Mouse (Mus musculus) fat pad, adult 2 months (tissue): ENCODE results near the gene Rpl36al.

ENCODE experiments used
- DNase-seq: peaks from one replicate; pipeline ENCODE4 v3.0.0-alpha.2; 2011; ENCODE audit warnings: low read depth, low spot score; ENCODE audit errors: extremely low read depth

Rpl36al gene

DNA sequence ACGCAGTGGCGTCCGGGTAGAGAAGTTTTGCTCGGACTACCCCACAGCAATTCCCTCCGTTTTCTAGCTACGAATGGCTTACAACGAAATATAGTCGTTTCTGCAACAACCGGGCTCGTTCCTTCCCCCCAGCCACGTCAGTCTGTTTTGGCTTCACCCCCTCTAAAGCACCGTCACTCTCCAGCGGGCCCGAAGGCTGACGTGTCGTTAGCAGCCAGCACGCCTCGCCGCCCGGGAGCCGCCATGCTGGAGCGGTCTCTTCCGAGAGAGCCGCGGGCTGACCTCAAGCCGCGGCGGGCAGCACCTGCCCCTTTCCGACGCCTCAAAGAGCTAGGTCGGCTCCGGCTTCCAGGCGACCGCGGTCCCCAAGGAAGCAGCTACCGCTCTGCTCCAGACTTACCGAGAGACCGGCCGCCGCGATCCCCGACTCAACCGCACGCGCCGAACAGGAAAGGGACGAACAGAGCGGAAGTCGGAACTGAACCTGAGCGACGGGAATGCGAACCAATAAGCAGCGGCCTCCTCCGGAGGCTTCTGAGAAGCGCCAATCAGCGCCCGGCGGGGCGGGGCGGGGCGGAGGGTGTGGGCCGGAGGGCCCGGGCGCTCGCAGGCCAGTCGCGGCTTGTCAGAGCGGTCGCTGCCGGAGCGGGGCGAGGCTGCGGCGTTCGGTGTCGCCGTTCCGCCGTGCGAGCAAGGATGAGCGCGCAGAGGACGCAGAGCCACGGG lies at the start of gene Rpl36al, which contains the start of gene Mgat2:
Gene Rpl36al (minus strand): TSS at position 501 of the 726 bp plus-strand sequence.
Gene Mgat2 (plus strand): TSS at position 575 of the 726 bp plus-strand sequence.
- peak; percentile 61 for DNase-seq

DNA sequence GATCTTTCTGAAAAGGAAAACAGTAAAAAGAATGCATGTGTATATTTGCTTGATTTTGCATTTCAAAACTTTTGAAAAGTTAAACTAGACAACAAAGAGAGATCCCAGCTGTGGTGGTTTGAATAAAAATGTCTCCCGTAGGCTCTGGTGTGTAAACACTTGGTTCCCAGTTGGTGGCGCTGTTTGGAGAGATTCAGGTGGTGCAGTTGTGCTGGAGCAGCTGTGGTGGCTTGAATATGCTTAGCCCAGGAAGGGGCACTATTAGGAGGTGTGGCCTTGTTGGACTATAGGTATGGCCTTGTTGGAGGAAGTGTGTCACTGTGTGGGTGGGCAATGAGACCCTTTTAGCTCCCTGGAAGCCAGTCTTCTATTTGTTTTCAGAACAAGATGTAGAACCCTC lies 45.4 kb upstream of the Rpl36al start:
- DNase-seq, result no peak

DNA sequence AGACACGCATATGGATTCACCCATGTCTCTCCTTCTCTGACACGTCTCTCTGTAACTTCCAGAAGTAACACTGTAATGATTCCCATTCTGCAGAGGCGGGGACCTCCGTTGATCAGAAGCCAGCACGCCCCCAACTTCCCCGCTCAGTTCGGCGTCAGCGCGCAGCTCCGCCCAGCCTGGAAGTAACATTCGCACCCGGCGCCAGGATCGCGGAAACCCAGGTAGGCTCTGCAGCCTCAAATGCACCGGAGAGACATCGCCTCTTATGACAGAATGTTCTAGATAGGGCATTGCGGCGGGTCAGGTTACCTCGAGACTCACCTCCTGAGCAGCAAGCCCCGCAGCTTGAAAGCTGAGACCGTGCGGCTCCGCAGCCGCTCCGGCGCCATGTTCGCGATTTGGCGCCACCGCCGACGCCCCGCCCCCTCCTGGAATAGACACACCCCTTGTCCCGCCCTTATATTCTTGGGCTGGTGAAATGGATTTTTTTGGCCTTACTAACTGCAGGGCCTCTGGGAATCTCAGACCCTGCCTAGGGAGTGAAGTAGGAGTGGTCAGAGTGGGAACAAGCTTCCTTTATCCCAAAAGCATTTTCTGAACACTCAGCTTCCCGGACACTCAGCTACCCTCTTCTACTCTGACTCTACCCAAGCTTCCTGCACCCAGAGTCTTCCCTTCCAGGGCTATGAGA lies 44.0 kb upstream of the Rpl36al start, which contains the start of gene Pole2:
Gene Pole2 (minus strand): TSS at position 420 of the 691 bp plus-strand sequence.
- DNase-seq, result no peak

DNA sequence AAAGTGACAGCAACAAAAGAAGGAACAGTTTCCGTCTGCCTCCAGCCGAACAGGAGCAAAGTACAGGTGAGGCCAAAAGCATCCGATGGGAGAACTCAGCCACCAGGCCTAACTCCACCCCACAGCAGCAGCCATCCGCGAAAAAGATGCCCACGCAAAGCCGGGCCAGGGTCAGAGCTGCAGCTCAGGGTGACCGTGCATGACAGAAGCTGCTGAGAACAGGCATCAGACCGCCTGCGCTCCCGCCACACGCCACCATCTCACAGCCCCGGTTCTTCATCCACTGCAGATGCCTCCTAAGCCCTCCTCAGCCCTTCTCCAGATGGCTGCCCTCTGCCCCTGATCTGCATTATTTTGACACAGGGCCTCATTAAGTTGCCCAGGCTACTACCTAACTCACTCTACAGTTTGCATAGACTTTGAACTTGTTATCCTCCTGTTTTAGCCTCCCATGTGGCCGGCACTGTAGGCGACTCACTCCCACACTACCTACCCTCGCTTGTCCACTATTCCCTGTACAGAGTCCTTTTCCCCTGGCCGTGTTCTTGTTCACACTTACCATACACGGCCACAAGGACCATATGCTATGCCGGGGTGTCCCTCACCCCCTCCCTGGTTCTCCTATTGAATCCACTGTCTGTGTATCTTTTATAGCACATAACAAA lies 36.9 kb upstream of the Rpl36al start:
- DNase-seq, result no peak

DNA sequence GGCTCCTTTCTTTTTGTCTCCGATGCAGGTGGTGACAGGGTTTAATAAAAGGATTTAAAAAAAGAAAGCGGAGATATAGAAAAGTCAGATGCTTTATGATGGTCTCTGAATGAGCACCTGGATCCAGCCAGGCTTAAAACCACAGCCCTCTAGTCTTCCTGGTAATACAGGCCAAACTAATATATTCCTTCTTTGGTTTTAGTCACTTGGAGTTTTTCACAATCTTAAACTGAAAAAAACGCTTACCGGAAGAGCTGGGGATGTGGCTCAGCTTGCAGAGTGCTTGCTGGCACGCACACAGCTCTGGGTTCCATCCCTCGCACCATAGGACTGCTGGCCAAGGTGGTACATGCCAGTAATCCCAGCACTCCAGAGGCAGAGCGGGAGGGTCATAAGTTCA lies 32.7 kb upstream of the Rpl36al start:
- no peak for DNase-seq

DNA sequence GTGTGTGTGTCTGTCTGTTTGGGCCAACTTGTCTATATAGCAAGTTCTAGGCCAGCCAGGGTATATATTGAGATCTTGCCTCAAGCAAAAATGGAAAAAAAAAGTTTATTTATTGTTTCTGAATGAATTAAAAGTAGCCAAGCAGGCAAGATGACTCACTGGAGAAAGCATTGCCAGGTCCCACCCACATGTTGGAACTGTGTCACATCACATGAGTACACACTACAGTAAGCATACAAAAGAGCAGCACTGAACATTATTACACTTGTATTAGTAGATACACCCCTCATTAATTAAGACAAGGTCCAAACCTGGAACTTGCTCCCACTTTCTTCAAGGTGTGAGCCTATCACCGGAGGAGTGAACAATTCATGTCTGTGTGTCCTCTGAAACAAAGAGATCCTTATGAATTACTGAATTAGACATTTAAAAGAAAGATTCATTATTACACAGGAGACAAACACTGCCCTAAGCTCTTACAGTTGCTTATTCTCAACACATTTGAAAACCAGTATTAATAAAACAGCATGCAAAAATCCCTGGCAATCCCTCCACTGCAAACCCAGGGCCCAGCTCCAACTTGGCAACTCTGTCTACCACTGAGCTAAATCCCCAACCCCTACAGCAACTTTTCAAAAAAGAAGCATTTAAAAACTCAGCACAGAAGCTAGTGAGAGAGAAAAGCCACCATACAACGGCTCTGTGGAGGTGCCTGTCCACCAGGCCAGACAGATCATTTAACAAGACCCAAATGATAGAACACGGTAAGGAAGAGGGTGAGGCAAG lies 31.3 kb upstream of the Rpl36al start:
- peak; percentile 87 for DNase-seq

DNA sequence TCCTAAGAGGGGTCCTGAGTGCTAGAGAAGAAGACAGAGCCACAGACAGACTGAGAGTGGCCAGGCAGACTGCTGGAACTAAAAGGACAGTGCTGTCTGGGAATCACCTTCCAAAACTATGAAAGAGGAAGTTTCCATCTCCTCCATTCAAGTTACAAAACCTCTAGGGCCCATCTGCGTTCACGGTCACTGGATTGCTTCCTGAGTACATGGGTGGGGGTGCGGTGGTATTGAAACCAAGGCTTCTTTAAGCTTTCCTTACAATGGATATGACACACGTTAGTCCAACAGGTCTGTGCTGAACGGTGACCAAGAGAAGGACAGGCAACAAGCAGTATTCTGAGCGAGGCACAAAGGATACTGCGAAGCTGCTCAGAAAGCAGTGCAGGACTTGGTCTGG lies 30.5 kb upstream of the Rpl36al start:
- no peak for DNase-seq

DNA sequence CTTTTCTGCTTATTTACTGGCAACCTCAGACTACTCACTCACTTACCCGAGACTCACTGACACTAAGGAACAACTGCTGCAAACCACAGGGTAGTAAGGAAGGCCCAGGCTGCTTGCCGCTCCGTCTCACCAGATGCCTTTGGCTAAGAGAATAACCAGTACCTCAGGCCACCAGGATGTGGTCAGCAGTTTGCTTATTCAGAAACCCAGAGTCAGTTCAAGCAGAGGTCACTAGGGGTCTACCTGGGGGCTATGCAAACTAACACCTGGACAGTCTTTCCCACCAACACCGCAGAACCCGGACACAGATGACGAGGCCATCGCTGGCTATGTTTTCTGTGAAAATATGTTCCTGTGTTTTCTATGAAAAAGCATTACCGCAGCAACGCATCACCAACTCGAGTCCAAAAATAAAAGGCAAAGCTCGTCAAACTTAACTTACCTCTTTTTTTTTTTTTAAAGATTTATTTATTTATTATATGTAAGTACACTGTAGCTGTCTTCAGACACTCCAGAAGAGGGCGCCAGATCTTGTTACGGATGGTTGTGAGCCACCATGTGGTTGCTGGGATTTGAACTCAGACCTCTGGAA lies 29.4 kb upstream of the Rpl36al start:
- DNase-seq, result no peak

DNA sequence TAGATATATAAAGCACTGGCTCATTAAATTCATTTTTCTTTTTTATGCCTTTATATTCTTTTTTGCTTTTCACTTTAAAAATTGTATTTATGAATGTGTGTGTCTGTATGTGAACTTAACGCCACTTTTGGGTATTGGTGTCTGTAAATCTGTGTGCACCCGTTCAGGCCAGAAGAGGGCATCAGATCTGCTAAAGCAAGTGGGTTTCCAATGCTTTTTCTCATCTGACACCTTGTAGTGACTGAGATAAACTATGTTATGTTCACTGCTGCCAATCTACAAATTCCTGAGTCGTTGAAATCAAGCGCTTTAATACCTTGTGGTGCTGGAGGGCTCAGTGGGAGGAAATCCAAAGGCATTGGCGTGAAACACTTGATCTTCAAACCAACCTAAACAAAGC lies 27.2 kb upstream of the Rpl36al start:
- DNase-seq, result no peak

DNA sequence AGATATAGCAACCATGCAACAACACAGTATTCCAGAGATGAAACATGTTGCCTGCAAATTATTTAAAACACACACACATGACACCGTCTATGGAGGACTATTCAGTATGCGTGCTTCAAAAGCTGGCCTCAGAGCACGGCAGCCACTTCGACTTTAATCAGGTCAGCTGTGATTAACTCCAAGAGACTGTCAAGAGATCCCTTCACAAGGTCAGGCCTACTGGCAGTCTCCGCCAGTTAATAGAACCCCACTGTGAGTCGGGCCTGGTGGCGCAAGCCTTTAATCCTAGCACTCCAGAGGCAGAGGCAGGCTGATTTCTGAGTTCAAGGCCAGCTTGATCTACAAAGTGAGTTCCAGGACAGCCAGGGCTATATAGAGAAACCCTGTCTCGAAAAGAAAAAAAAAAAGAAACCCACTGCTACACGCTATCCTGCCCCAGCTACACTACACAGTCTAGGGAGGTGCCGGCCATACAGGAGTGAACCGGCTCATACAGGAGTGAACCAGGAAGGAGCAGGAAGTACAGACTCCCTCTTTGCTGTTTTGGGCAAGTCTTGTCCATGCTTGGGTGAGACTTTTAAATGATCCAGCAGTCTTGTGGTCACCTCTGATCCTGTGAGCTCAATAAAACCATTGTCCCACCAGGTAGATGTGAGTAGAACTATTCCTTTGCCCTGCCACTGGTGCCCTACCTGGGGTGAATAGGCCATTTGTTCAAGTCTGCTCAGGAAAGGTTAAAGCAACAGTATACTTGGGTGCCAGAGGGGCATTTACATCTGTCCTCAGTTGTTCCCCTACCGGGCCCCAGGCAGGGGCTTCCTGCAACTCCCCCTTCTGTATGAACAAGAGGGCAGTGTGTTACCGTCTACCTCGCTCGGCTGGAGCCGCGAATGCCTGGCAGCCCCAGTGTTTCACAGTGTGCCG lies 26.4 kb upstream of the Rpl36al start:
- no peak for DNase-seq

DNA sequence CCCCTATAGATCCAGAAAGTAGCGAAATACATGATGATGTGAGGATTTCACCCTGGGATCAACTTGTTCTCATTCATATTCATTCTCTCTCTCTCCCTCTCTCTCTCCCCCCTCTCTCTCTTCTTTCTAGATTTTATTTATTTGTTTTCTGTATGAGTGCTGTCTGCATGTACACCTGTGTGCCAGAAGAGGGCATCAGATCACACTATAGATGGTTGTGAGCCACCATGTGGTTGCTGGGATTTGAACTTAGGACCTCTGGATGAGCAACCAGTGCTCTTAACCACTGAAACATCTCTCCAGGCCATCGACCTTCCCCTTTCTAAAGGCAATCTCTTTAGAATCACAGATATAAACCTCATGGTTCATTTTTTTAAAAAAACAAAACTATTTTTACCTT lies 24.6 kb upstream of the Rpl36al start:
- no peak for DNase-seq

DNA sequence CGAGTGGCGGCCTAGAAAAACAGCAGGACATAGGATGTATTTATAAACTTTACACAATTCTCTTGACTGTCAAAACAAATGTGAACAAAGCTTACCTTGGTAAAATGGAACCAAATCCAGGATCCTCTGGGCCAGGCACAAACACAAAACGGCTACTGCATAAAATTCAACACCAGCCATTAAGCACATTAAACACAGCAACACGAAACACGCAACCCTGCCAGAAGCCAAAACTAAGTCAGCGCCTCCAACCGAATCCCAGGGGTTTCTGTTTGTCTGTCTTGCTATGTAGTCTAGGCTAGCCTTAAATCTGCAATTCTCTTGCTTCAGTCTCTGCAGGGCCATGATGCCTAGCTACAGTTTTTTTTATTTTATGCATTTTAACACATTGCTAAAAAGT lies 24.0 kb upstream of the Rpl36al start:
- no peak for DNase-seq

DNA sequence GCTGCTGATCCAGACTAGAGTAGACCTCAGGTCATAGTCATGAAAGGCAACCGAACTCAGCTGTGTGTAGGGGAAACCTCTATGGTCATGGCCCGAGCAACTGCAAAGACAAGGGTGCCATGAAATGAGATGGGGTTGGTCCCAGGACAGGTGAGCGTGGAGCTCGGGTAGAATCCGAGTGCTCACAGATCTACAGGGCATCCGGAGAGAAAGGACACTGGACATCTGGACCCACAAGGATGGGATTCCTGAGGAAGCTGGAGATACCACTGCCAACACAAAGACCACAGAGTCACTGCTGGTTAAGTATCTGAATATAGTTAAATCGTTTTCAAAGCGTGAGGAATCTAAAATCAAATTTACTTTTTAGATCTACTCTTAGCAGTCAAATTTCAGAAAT lies 23.5 kb upstream of the Rpl36al start:
- DNase-seq, result no peak

DNA sequence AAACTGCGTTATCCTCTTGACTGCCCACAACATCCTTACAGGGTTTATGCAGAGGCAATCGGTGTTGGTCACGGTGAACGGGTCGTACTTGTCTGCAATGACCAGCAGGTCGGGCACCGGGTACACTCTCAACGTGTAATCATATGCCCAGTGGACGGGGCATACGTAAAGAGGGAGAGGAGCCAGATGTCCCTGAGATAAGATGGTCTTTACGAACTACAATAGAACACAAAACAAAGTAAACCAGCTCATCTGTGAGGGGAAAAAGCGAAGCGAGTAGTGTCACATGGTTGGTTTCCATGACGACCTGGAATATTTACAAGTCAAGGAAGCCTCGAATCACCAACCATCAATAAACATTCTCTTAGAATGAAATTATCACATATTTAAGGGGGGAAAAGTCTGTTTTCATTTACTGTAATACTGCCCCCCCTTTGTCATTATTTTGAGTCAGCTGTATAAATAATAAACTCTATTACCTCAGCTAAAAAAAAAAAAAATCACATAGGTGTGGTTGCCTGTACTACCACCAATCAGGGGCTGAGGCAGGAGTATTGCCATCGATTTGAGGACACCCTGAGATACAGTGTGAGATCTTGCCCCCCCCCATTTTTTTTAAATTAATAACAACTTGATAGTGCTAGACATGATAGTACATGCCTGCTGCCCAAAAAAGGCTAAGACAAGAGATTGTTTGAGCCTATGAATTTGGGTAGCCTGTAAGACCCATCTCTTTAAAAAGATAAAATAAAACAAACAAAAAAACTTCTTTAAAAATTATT lies 20.4 kb upstream of the Rpl36al start, which contains the start of gene Gm49384:
Gene Gm49384 (minus strand): TSS at position 216 of the 782 bp plus-strand sequence.
- no peak for DNase-seq

DNA sequence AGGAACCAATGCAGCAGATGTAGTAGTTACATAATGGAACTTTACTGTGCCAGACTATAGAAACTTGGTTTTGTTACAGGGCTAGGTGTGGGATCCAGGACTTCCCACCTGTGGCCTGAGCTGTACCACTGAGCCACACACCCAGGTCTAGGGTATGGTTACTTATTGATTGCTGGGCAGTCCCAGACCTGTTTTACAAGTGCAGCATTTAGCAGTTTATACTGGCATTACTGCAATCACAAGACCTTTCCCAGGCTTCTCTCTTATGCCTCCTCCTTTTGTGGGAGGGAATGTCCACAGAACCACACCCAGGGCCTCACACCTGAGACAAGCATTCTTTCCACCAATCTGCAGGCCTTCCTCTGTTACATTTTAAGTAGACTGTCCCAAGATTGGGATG lies 15.1 kb upstream of the Rpl36al start:
- DNase-seq, result no peak

DNA sequence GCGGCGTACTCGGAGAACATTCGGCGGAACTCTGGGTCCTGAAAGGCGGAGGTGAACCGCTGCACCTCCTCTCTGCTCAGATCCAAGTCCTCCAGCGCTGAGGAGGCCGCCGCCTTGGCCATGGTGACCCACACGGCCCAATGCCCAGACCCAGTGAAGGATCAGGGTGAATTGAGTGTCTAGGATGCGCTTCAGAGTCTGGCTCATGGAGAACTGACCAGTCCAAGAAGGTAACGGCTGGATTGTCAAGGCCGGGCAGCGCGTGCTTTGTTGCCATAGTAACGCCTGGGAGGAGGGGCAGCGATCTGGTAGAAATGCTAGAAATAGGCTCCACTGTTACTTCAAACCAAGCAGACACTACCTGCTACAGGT lies 14.3 kb upstream of the Rpl36al start, which contains the start of gene Dnaaf2:
Gene Dnaaf2 (minus strand): TSS at position 266 of the 372 bp plus-strand sequence.
- DNase-seq, result no peak

DNA sequence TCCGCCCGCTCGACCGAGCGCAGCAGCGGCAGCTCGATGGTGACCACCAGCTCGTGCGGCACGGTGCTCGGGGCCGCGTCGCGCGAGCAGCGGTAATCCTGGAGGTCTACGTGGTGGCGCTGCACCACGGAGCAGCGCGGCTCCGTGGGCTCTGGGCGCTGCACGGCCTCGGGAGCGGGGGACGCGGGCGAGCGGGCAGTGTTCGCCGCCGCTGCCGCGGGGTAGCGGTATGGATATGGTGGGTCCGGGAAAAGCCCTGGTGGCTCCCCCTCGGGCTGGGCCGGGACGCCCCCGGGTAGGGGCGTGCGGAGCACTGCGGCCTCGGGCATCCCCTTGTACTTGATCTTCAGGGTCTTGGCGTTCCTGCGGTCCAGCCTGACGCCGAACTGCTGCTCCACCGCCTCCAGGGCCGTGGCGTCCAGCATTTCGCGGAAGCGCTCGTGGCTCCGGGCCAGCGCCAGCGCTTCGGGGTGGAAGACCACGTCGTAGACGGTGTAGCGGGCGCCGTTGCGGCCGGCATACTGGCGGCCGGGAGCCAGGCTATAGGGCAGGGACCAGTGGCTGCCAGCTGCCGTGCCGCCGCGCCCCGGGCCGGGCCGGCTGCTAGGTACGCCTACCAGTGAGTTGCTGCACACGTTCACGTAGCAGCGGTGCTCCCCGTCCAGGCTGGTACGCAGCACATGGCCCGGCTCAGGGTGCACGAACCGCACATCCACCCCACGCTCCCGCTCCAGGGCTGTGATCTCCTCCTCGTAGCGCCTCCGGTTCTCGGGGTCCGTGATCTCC lies 13.7 kb upstream of the Rpl36al start:
- no peak for DNase-seq
